Mouse (Mus musculus) WW6 (cell line): ENCODE results near the gene Pheta1.

Experiments used
- DNase-seq: peaks from one replicate; pipeline ENCODE4 v3.0.0-alpha.2; 2013; ENCODE audit warnings: low read depth, low spot score

Gene Pheta1

DNA sequence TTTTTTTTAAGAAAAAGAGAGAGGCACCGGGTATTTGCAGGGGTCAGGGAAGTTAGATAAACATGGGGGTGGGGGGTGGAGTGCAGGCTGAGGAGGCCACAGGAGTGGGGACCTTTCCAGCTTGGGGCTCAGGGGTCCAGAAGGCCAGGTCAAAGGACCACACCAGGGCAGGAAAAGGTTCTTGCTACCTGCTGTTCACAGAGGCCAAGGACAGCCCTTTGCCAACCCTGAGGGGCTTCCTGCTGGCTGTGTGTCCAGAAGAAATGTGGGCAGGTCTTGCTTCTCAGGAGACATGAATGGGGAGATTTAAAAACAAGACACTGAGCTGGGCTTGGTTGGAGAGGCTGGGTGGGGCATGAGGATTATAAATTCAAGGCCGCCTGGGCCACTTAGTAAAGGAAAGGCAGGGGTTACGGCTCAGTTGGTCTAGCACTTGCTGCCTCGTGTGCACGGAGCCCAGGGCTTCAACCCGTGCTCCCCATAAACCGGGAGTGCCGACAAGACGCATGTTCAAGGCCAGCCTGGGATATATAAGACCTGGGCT is 41.1 kb downstream of the Pheta1 start:
- DNase-seq = no peak

DNA sequence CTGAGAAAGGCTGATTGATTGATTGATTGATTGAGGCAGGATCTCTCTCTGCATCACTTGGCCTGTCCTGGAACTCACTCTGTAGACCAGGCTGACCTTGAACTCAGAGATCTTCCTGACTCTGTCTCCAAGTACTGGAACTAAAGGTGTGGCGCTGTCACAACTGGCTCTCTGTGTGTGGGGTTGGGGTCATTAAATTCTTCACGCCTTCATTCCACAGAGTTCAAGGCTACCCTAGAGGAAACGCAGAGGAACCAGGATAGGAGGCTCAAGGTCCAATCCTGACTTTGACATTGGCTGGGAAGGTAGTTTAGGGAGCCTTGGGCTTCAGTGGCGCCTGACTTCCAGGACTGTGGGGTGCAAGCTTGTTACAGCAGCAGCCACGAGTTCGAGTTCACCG is 42.1 kb downstream of the Pheta1 start:
- DNase-seq = no peak

DNA sequence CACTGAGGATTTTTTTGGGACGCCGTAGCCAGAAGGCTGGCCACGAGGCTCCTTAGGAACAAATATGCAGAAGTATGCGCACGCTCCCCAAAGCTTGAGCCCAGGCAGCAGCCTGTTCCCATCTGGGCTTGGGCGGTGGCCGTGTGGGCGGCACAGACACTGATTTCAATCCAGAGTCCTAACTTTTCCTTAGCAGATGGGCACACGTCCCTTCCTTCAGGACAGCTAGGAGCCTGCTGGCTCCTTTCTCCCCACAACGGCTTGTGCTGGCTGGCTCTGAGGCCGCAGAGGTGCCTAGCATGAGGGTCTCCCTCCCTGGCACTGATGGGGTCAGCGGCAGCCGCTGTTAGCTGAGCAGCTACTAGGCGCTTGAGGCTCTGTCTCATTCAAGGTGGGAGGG is 43.5 kb downstream of the Pheta1 start:
- DNase-seq = no peak

DNA sequence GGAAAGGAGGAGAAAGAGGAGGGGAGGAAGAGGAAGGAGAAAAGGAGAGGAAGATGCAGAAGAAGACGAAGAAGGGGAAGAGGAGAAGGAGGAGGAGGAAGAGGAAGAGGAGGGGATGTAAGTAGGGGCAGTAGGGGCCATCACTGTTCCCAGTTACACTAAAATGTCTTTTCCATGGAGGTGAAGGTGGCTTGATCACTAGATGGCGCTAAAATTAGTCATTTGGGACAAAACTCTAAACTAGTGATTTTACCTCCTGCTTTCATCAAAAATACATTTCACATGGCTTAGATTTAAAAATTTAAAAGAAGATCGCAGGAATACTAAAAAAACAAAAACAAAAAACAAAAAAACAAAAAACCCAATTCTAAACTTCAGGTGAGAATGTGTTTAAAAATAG is 44.8 kb downstream of the Pheta1 start:
- DNase-seq = no peak

DNA sequence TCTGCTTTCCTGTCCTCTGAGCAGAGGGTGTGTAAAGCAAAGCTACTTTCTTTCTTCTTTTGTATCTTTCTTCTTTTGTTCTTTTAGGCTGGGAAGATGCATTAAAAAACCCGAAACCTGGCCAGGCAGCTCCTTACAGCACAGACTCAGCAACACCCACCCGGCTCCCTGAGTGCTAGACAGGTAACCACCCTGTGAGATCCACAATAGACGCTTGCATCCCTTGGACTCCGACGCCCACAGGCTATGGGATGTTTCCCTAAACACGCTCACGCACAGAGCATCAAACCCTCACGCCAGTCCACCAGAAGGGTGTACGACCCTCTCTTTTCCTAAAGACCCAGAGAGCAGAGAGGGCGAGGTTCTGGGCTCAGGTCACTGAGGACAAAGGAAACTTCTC is 45.9 kb downstream of the Pheta1 start:
- DNase-seq = no peak

DNA sequence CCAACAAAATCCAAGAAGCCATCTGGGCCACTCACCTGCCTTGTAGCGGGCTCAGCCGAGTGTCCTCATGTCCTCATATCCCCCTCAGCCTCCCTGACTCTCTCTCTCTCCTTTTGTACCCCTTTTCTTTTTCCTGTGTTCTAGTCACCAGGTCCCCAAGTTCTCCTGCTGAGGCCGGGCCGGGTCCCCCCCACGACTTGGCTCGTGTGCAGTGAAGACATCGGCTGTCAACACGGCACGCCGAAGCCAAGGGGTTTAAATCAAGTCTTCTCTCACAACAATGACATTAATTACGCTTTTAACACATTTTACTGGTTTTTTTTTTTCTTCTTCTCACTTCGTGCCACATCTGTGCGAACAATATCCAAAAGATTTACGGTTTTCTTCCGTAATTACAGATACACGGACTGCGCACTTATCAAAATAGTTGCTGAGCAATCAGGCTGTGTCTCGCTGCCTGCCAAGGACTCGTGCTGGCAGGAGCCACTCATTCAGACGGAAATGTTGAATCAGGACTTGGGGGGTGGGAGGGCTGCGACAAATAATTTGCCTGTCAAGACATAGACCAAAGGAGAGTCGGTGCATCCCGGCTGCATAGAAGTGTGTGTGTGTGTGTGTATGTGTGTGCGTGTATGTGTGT is 46.5 kb downstream of the Pheta1 start:
- no peak for DNase-seq

DNA sequence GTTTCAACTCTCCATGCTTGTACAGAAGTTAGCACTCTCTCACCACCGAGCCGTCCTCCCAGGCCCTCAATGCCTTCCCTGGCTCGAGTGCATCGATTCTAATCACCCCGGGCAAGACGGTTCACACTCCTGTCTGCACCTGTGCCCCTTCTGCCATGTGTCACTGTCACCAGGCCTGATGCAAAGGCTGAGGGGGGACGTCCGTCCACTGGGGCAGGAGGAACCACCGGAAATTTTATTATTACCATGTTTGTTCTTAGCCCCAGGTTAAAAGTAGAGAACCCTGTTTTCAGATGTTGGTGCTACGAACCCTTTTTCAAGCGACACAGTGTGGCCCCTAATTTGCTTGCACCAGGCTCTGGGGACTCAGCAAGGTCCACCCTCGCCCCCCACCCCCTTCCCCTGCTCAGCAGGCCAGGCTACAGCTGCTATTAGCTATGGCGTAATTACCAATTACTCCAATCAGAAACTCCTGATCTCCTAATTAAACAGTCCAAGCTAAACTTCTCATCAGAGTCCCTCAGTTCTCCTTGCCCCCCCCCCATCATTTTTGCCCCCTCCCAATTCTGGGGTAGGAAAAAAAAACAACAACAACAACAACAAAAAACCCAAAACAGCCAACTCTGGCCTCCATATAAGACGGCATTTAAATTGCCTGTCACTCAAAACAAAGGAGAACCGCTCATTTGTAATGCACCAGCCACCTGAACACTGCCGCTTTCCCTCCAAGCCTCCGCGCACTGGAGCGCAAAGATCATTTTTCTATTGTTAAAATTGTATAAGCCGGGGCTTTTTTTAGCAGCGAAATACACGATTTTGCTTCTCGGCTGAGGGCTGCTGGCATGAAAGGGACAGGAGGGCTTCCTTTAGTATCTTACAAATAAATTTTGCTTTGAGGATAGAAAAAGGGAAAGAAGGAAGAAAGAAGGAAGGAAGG is 54.3 kb downstream of the Pheta1 start:
- DNase-seq = no peak
